Comparison of ENCODE assay signal across 24 mouse cellular contexts in the genomic region with DNA sequence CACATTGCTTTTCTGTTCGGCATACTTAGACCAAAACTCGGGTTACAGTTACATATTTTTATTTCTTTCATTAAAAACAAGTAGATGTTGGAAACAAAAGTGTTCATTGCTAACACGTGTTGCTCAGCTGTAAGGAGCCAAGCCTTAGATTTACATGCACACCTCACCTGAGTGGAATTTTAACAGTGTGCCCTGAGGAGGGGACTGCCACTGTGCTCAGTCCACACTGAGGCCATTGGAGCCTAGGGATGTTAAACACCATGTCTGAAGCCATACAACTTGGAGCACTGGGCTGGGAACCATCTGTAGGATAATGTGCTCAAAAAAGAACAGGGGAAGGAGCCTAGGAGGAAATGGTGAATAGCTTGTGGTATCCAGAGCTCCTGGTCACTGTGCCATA.
"Had no signal": no experiment of that assay in that cellular context is flagged by ENCODE, and none has a peak within 500 bp of the region (broad histone marks: within the 10 kb centered on the region; RNA-seq: fewer than 3 reads in every experiment).

No protein-coding gene starts in this region.

- H3K4me2 ChIP-seq: heart, embryonic 11.5 days; heart, embryonic 13.5 days; heart, embryonic 15.5 days; hindbrain, embryonic 12.5 days; hindbrain, embryonic 14.5 days; intestine, embryonic 15.5 days; liver, embryonic 12.5 days had no signal

- H3K27ac ChIP-seq: heart, embryonic 13.5 days; heart, embryonic 15.5 days; hindbrain, embryonic 12.5 days; hindbrain, embryonic 14.5 days; intestine, embryonic 15.5 days; layer of hippocampus, adult 2 months; left cerebral cortex, adult 2 months; liver, embryonic 12.5 days; liver, embryonic 14.5 days had no signal

- H3K36me3 ChIP-seq: heart, embryonic 13.5 days; heart, embryonic 15.5 days; hindbrain, embryonic 12.5 days; intestine, embryonic 15.5 days; liver, embryonic 12.5 days had no signal

- H3K27me3 ChIP-seq: heart, embryonic 13.5 days; heart, embryonic 15.5 days; hindbrain, embryonic 12.5 days; intestine, embryonic 15.5 days; liver, embryonic 12.5 days had no signal

- H3K4me3 ChIP-seq: heart, embryonic 13.5 days; heart, embryonic 15.5 days; hindbrain, embryonic 12.5 days; intestine, embryonic 15.5 days; layer of hippocampus, adult 2 months; left cerebral cortex, adult 2 months; liver, embryonic 12.5 days had no signal

- ATAC-seq: hindbrain, embryonic 16.5 days; inflammation-experienced regulatory T-cells, adult 6 months; intestine, embryonic 15.5 days; intestine, postnatal 0 days; liver, embryonic 12.5 days had no signal

- H3K4me1 ChIP-seq: heart, embryonic 13.5 days; heart, embryonic 15.5 days; hindbrain, embryonic 12.5 days; intestine, embryonic 15.5 days; liver, embryonic 12.5 days had no signal

- H3K9me3 ChIP-seq: heart, embryonic 15.5 days; intestine, embryonic 15.5 days; liver, embryonic 12.5 days had no signal

- DNase-seq: gastrocnemius, postnatal 14 days; gastrocnemius, postnatal 36 days; heart, adult 18-20 months; heart, postnatal 14 days; heart, postnatal 36 days; kidney, adult 18-20 months; kidney, adult 8-10 months; kidney, postnatal 10 days; kidney, postnatal 25 days; kidney, postnatal 4 days; lung, adult 18-20 months had no signal

- H3K9ac ChIP-seq: heart, embryonic 13.5 days; heart, embryonic 15.5 days; hindbrain, embryonic 12.5 days; hindbrain, embryonic 14.5 days; intestine, embryonic 15.5 days; liver, embryonic 12.5 days; liver, embryonic 14.5 days had no signal
